ENCODE assay signal across 19 mouse cellular contexts in genomic region chr5:8456561-8456960, GRCm38 (mm10). TPM values are rescaled to one million over a fixed set of nuclear protein-coding genes. Genes with fewer than 3 reads are reported as not detected.
DNase-seq lines count a peak whose midpoint lies in the region; ATAC-seq lines count a peak whose summit lies in the region.
"Had no signal": no experiment of that assay in that cellular context is flagged by ENCODE, and none has a peak within 500 bp of the region (broad histone marks: within the 10 kb centered on the region; RNA-seq: fewer than 3 reads in every experiment).

No protein-coding gene starts in this region.

- WGBS in midbrain, embryonic 13.5 days: 91% methylated on average over 5 of the region's 5 CpGs
- WGBS in hindbrain, embryonic 16.5 days: 84% methylated on average over 5 of the region's 5 CpGs

- no peak overlapping the region for H3K4me2 ChIP-seq in midbrain, embryonic 13.5 days (replicated peaks)
- H3K4me2 ChIP-seq in hindbrain, embryonic 16.5 days (ENCODE audit: low read length): no peak overlapping the region
- H3K4me2 ChIP-seq: embryonic facial prominence, embryonic 13.5 days; hindbrain, embryonic 12.5 days; limb, embryonic 12.5 days; liver, embryonic 15.5 days had no signal

- ATAC-seq in activated CD4-positive, CD25-positive, alpha-beta regulatory T cell, adult 4 months: peak; percentile 72
- ATAC-seq in megakaryocyte progenitor cell, adult 5-6 weeks (replicated peaks; ENCODE audit: poor library complexity): peak; percentile 64
- no peak for ATAC-seq in midbrain, embryonic 13.5 days
- no peak for ATAC-seq in hindbrain, embryonic 16.5 days

- peak; percentile 41 for DNase-seq in adrenal gland, adult 2 months
- DNase-seq in adrenal gland, adult 18-20 months (ENCODE audit: low spot score in 2 of 2): no peak
- DNase-seq in CD4-positive helper T cell, adult 2 months (ENCODE audit: low read depth, low spot score): peak; percentile 48
- no peak for DNase-seq in spleen, adult 12 weeks (ENCODE audit: low spot score)
- DNase-seq: B cell, adult 2 months; cerebellum, adult 11 months; kidney, adult 11 months; kidney, postnatal 10 days; lung, postnatal 14 days; midbrain, embryonic 14.5 days had no signal

- H3K4me3 ChIP-seq in midbrain, embryonic 13.5 days (replicated peaks): no peak overlapping the region
- no peak overlapping the region for H3K4me3 ChIP-seq in hindbrain, embryonic 16.5 days (ENCODE audit: low read length)
- H3K4me3 ChIP-seq: embryonic facial prominence, embryonic 13.5 days; hindbrain, embryonic 12.5 days; left cerebral cortex, adult 2 months; limb, embryonic 12.5 days; liver, embryonic 15.5 days had no signal

- H3K4me1 ChIP-seq in midbrain, embryonic 13.5 days (replicated peaks): no peaks in the 10 kb centered on the region
- no peaks in the 10 kb centered on the region for H3K4me1 ChIP-seq in hindbrain, embryonic 16.5 days (ENCODE audit: control insufficient read depth, insufficient read depth, low read depth, low read length)
- H3K4me1 ChIP-seq: embryonic facial prominence, embryonic 13.5 days; hindbrain, embryonic 12.5 days; limb, embryonic 12.5 days; liver, embryonic 15.5 days had no signal

- H3K27ac ChIP-seq in midbrain, embryonic 13.5 days: no peak overlapping the region
- H3K27ac ChIP-seq in hindbrain, embryonic 16.5 days (ENCODE audit: low read depth, low read length): no peak overlapping the region
- H3K27ac ChIP-seq: embryonic facial prominence, embryonic 13.5 days; hindbrain, embryonic 12.5 days; left cerebral cortex, adult 2 months; limb, embryonic 12.5 days; liver, embryonic 15.5 days had no signal

- peaks cover 15% of the 10 kb centered on the region for H3K36me3 ChIP-seq in midbrain, embryonic 13.5 days
- peaks cover 3% of the 10 kb centered on the region; the same call in 1 of the 2 replicates for H3K36me3 ChIP-seq in hindbrain, embryonic 16.5 days (ENCODE audit: control insufficient read depth, insufficient read depth, low read length)

- H3K9me3 ChIP-seq in midbrain, embryonic 13.5 days: no peaks in the 10 kb centered on the region
- no peaks in the 10 kb centered on the region for H3K9me3 ChIP-seq in hindbrain, embryonic 16.5 days (ENCODE audit: control insufficient read depth, low read length)
- H3K9me3 ChIP-seq: embryonic facial prominence, embryonic 13.5 days; hindbrain, embryonic 12.5 days; limb, embryonic 12.5 days; liver, embryonic 15.5 days had no signal

- no peak overlapping the region for H3K9ac ChIP-seq in midbrain, embryonic 13.5 days (replicated peaks)
- no peak overlapping the region for H3K9ac ChIP-seq in hindbrain, embryonic 16.5 days (ENCODE audit: low read depth, low read length)
- H3K9ac ChIP-seq: embryonic facial prominence, embryonic 13.5 days; hindbrain, embryonic 12.5 days; limb, embryonic 12.5 days; liver, embryonic 15.5 days had no signal

- H3K27me3 ChIP-seq in midbrain, embryonic 13.5 days: no peaks in the 10 kb centered on the region
- H3K27me3 ChIP-seq in hindbrain, embryonic 16.5 days (replicated peaks; ENCODE audit: control insufficient read depth, insufficient read depth, low read length): no peaks in the 10 kb centered on the region
- H3K27me3 ChIP-seq: embryonic facial prominence, embryonic 13.5 days; hindbrain, embryonic 12.5 days; limb, embryonic 12.5 days; liver, embryonic 15.5 days had no signal

RNA-seq across cellular contexts. Expression of gene Slc25a40, which starts 33.9 kb away (rescaled TPM):
- total RNA-seq in adrenal gland, adult 2 months (2021): 10 to 100 TPM in 1 of 2 experiments, 1 to 10 TPM in 1; 8.9 to 11.3 TPM
- polyA plus RNA-seq in adrenal gland, adult 2 months (2012; rRNA removed): 1.7 and 1.8 TPM in 2 replicates
- 10 to 100 TPM in 1 of 2 experiments, 1 to 10 TPM in 1; 8.7 to 10.8 TPM for total RNA-seq in adrenal gland, adult 18-20 months (2021)
- polyA plus RNA-seq in activated CD4-positive, CD25-positive, alpha-beta regulatory T cell, adult 4 months (2017; shearing (Covaris generic)): 10 to 100 TPM; 20.6 to 24.7 TPM
- 8.5 and 9.8 TPM in 2 replicates for total RNA-seq in megakaryocyte progenitor cell, adult 5-6 weeks (2015)
- 7.9 and 12.5 TPM in 2 replicates for total RNA-seq in megakaryocyte progenitor cell, adult 5-6 weeks (2017)
- polyA plus RNA-seq in midbrain, embryonic 13.5 days (2015; fragmentation: Nextera tagmentation; extraction: Ambion mirVana): 7.8 and 8.5 TPM in 2 replicates
- polyA plus RNA-seq in hindbrain, embryonic 16.5 days (2015; fragmentation: Nextera tagmentation; extraction: Ambion mirVana): 8.9 and 9.0 TPM in 2 replicates

RNA-seq across cellular contexts. Expression of gene Dbf4, which starts 34.0 kb away (rescaled TPM):
- total RNA-seq in adrenal gland, adult 2 months (2021): 1 to 10 TPM; 5.7 to 6.2 TPM
- 2.1 TPM in 2 replicates for polyA plus RNA-seq in adrenal gland, adult 2 months (2012; rRNA removed)
- 1 to 10 TPM; 5.5 to 6.7 TPM for total RNA-seq in adrenal gland, adult 18-20 months (2021)
- 10 to 100 TPM; 13.9 to 17.7 TPM for polyA plus RNA-seq in activated CD4-positive, CD25-positive, alpha-beta regulatory T cell, adult 4 months (2017; shearing (Covaris generic))
- 66.5 and 78.2 TPM in 2 replicates for total RNA-seq in megakaryocyte progenitor cell, adult 5-6 weeks (2015)
- total RNA-seq in megakaryocyte progenitor cell, adult 5-6 weeks (2017): 65.1 and 76.5 TPM in 2 replicates
- polyA plus RNA-seq in midbrain, embryonic 13.5 days (2015; fragmentation: Nextera tagmentation; extraction: Ambion mirVana): 23.9 and 24.5 TPM in 2 replicates
- polyA plus RNA-seq in hindbrain, embryonic 16.5 days (2015; fragmentation: Nextera tagmentation; extraction: Ambion mirVana): 9.1 and 9.6 TPM in 2 replicates

Comparison
In these comparisons a context has a peak if more than half of its experiments do, and no peak if none do; other contexts are left out.
1. DNase-seq: peak in adrenal gland, adult 2 months (single experiment) and CD4-positive helper T cell, adult 2 months (single experiment); none in adrenal gland, adult 18-20 months (0 of 2) and spleen, adult 12 weeks (single experiment).
2. ATAC-seq: peak in activated CD4-positive, CD25-positive, alpha-beta regulatory T cell, adult 4 months (single experiment) and megakaryocyte progenitor cell, adult 5-6 weeks (single experiment); none in midbrain, embryonic 13.5 days (single experiment) and hindbrain, embryonic 16.5 days (single experiment).